Mouse (Mus musculus) cerebellum, adult 2 months (tissue): ENCODE results near the gene Sfta2. TPM values are rescaled to one million over a fixed set of nuclear protein-coding genes. Genes with fewer than 3 reads are reported as not detected.

Experiments used
- DNase-seq, 2 experiments: peaks; one replicate each; pipeline ENCODE4 v3.0.0; 2021
- H3K27ac ChIP-seq: fragments of 200-500 bp; 2 replicates; pipeline ENCODE4 v1.5.1; 2012; ENCODE audit warnings: low read length, control low read depth, inconsistent platforms; ENCODE audit not compliant: insufficient read depth
- H3K27me3 ChIP-seq: fragments of 200-500 bp; 2 replicates; pipeline ENCODE4 v1.6.1; 2012; ENCODE audit warnings: inconsistent platforms, mild to moderate bottlenecking, low read length, moderate library complexity; ENCODE audit not compliant: control insufficient read depth, insufficient read depth
- H3K4me1 ChIP-seq: fragments of 200-500 bp; 2 replicates; pipeline ENCODE4 v1.6.1; 2011; ENCODE audit warnings: low read length; ENCODE audit not compliant: control insufficient read depth, insufficient read depth
- H3K4me3 ChIP-seq: fragments of 200-500 bp; replicated peaks from 2 replicates; pipeline ENCODE3; 2011; ENCODE audit warnings: mild to moderate bottlenecking, low read depth, low read length, control low read depth; ENCODE audit not compliant: insufficient read depth
- CTCF ChIP-seq: fragments of 200-500 bp; IDR thresholded peaks from 2 replicates; pipeline ENCODE4 v1.5.1; 2011; ENCODE audit warnings: low read depth, mild to moderate bottlenecking, control low read depth, low read length, moderate library complexity, borderline replicate concordance; ENCODE audit not compliant: insufficient read depth
- POLR2A ChIP-seq: fragments of 200-500 bp; IDR thresholded peaks from 2 replicates; pipeline ENCODE4 v1.6.1; 2011; ENCODE audit warnings: low read length, control low read depth, borderline replicate concordance; ENCODE audit not compliant: insufficient read depth
- WGBS: fragments of 180-500 bp; shearing (Covaris S2); methylation state at CpG from one replicate; pipeline ENCODE4 v1.1.7; 2018; 5-methylcytosine and 5-hydroxymethylcytosine counted together
- polyA plus RNA-seq: library from polyadenylated mRNA; depleted of rRNA; stranded (reverse); fragments of >200 nt; gene quantifications from 2 replicates; pipeline ENCODE4 v1.2.3, GENCODE M21; 2012

Gene Sfta2
- polyA plus RNA-seq, 1 experiment = not detected

- Histone ChIP-seq H3K27ac (peak overlapping the region; percentile 14), H3K4me1 (peaks cover 6% of the 10 kb centered on the region; the same call in 1 of the 2 replicates), H3K27me3 (no peaks in the 10 kb centered on the region), H3K4me3 (peak overlapping the region; percentile 78)
- no peak for DNase-seq
- TF ChIP-seq CTCF (no peak), POLR2A (no peak)
- WGBS = 3% methylated on average over 13 of the region's 13 CpGs
These were observed 65.5 kb downstream of the Sfta2 start for GRCm38 (mm10) chr17:35666851-35667256.

GRCm38 (mm10) chr17:35667334-35668065, 66.2 kb downstream of the Sfta2 start, which contains the start of gene Vars2:
Vars2 (minus strand) TSS chr17:35667592.
- DNase-seq = peak; percentile 97 to 98
- no peaks in the 10 kb centered on the region for H3K27me3 ChIP-seq
- peak within 1 kb of the TSS; percentile 78 for H3K4me3 ChIP-seq
- under 1% methylated on average over 61 of the region's 61 CpGs for WGBS
- TF ChIP-seq POLR2A = peak; percentile 95
- no peak for TF ChIP-seq CTCF
- H3K27ac ChIP-seq = peak within 1 kb of the TSS; percentile 53
- H3K4me1 ChIP-seq = peaks cover 6% of the 10 kb centered on the region; the same call in 1 of the 2 replicates

DNA sequence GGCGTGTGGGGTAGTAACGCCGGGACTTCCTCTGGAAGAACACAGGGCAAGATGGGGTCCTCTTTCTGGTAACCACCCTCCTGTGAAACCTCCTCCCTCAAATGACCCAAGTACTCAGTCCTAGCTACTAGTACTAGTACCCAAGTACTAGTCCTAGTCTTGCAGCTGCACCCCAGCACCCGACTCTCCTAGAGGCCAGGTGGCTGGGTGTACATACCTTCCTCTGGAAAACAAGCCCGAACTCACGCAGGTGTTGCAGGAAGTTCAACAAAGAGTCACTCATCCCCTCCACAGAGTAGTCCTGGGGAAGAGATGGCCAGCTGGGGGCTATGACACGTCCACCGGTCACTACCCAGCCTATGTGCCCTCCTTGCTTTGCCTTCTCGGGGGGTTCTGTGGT, 68.4 kb downstream of the Sfta2 start:
- no peak overlapping the region for H3K27ac ChIP-seq
- 93% methylated on average over 9 of the region's 9 CpGs for WGBS
- TF ChIP-seq POLR2A (no peak), CTCF (no peak)
- peaks cover 6% of the 10 kb centered on the region; the same call in 1 of the 2 replicates for H3K4me1 ChIP-seq
- DNase-seq = no peak
- no peak overlapping the region for H3K4me3 ChIP-seq
- H3K27me3 ChIP-seq = no peaks in the 10 kb centered on the region

DNA sequence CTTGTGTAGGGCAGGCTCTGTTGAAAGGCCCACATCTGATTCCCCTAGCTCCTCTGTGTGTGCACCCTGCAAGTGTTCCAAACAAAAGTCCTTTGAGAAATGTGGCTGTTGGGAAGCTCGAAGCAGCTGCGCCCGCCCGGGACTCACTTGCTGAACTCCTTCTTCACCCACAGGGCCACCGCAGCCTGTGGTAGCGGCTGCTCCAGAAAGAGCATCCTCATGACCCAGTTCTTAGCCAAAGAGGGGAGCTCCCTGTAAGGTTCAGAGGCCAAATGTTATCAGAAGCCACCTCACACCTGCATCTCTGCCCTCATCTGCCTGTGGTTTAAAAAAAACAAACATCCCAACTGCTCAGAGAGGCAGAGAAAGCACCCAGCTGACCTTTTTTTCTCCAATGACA, 70.5 kb downstream of the Sfta2 start:
- 84% methylated on average over 6 of the region's 6 CpGs for WGBS
- no peak overlapping the region for H3K4me3 ChIP-seq
- no peaks in the 10 kb centered on the region for H3K4me1 ChIP-seq
- H3K27me3 ChIP-seq = no peaks in the 10 kb centered on the region
- H3K27ac ChIP-seq = no peak overlapping the region
- no peak for DNase-seq
- no peak for TF ChIP-seq CTCF
- TF ChIP-seq POLR2A = no peak

DNA sequence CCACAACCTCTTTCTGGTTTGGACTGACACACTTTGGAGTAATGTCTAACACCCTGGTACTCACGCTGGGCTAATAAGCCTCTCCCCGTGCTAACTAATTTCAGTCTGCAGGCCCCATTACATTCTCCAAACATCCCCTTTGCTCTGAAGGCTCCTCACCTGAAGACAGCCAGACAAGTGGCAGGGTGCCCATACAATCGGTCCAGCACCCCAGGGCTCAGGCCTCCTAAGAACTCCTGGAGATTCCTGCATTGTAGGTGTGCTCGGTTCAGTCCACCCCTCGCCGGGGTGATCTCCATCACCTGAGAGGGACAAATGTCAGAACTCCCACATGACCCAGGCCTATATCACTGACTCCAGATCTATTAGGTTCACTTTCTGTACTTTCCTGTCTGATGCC, 71.2 kb downstream of the Sfta2 start:
- no peak overlapping the region for H3K27ac ChIP-seq
- no peak overlapping the region for H3K4me3 ChIP-seq
- no peaks in the 10 kb centered on the region for H3K27me3 ChIP-seq
- DNase-seq = no peak
- TF ChIP-seq CTCF (no peak), POLR2A (no peak)
- H3K4me1 ChIP-seq = no peaks in the 10 kb centered on the region
- 85% methylated on average over 6 of the region's 6 CpGs for WGBS

DNA sequence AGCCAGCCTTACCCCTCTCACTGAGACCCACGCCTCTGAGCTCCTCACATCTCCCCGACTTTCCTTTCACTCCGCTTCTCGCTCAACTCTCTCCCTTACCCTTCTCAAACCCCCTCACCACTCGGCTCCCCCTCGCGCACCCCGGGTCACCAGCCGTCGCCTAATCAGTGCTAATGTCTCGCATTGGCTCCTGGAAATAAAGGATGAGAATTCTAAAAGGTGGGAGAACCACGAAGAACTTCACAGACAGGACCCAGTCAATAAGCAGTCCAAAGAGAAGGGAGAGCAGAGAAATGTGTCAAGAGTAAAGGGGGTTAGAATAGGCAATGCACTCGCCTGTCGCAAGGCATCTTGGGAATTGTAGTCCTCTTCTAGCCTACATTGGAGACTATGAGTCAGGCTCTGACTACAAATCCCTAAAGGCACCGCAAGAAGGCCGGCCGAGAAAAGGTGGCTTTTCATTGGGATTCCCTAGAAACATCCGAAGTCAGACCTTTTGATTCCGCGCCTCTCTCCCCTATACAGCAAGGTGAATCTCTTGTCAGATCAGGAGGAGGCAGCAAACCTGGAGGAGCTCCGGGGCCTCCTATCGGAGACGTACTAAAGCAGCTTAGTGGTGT, 72.2 kb downstream of the Sfta2 start, which contains the start of gene Gtf2h4:
Gene Gtf2h4 (minus strand): TSS at position 324 of the 620 bp plus-strand sequence.
- peak; percentile 86 to 95 for DNase-seq
- H3K27me3 ChIP-seq = no peaks in the 10 kb centered on the region
- H3K4me3 ChIP-seq = peak within 1 kb of the TSS; percentile 72
- under 1% methylated on average over 23 of the region's 23 CpGs for WGBS
- peak; percentile 47; the same call in 1 of the 2 replicates for TF ChIP-seq POLR2A
- TF ChIP-seq CTCF = no peak
- H3K27ac ChIP-seq = peak within 1 kb of the TSS; percentile 13; the same call in 1 of the 2 replicates
- H3K4me1 ChIP-seq = no peaks in the 10 kb centered on the region

GRCm38 (mm10) chr17:35680591-35680990, 79.2 kb downstream of the Sfta2 start:
- no peak overlapping the region for H3K4me3 ChIP-seq
- no peaks in the 10 kb centered on the region for H3K4me1 ChIP-seq
- no peak overlapping the region for H3K27ac ChIP-seq
- no peak for TF ChIP-seq CTCF
- TF ChIP-seq POLR2A = no peak
- 27% methylated on average over 6 of the region's 6 CpGs for WGBS
- DNase-seq = no peak
- no peaks in the 10 kb centered on the region for H3K27me3 ChIP-seq
